Mouse (Mus musculus): ENCODE results near the gene Ankrd44.

GRCm38 (mm10) chr1:54846346-54847000, 79.7 kb downstream of the Ankrd44 start:
- no peak for TF ChIP-seq CTCF (IDR thresholded peaks at IDR 0.05; ENCODE audit: low read depth, low read length)
- no peak for TF ChIP-seq GATA2 (IDR thresholded peaks at IDR 0.05; ENCODE audit: borderline replicate concordance, low read depth, low read length)
- TF ChIP-seq GATA1 (IDR thresholded peaks at IDR 0.05; ENCODE audit: borderline replicate concordance, low read length): no peak

Measured in G1E (cell line).